Mouse (Mus musculus): ENCODE results near the gene Praf2. TPM values are rescaled to one million over a fixed set of nuclear protein-coding genes. Genes with fewer than 3 reads are reported as not detected.
A peak's percentile ranks its signal among the peaks of the same experiment; 100 is the strongest.
"Not testable (repeated sequence)": the region's sequence is repeated elsewhere in the genome, so short reads cannot be mapped to it uniquely, and the experiment has no call there.

The Praf2 gene
- total and polyA plus RNA-seq, 2 experiments from 2014 or later: 89.6 to 139 TPM

DNA sequence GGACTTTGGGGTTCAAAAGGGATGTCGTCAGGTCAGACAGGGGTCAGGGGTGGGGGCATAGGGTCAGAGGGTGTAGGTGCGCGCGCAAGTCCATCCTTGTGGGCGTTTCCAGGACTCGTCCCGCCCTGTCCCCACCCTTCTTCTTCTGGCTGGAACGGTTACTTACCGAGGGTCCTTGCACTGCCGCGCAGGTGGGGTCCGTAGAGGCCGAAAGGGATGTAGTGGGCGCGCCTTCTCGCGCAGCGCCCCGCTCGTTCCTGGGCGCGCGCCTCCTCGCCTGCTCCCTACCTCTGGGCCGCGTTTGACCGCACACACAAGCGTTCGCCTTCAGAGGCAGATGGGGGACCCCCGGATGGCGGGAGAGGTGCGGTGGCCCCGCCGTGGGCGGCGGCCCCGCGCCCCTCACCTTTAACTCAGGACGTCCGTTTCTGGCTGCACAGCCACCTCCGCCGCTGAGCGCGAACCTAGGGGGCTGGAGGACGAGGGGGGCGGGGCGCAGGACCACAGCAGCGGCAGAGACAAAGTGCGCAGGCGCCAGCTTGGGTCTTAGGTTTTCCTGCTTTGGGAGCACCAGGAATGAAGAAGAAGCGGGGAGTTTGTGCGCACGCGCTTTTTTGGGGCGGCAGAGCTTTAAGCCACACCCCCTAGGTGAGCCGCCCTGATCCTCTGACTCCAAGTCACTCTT, 22.3 kb downstream of the Praf2 start, which contains the start of gene Ccdc120:
Gene Ccdc120 (minus strand): TSS at position 474 of the 685 bp plus-strand sequence.
- Histone ChIP-seq H3K9ac (peak within 1 kb of the TSS; percentile 75), H3K4me3 (ENCODE audit: low read depth, low read length) (peak within 1 kb of the TSS; percentile 58), H3K9me3 (ENCODE audit: low read length) (no peaks in the 10 kb centered on the region), H3K27ac (ENCODE audit: low read depth, low read length) (peak within 1 kb of the TSS; percentile 57; the same call in 1 of the 2 replicates), H3K4me1 (ENCODE audit: insufficient read depth) (no peaks in the 10 kb centered on the region), H3K4me2 (ENCODE audit: low read depth) (peak within 1 kb of the TSS; percentile 53), H3K27me3 (ENCODE audit: insufficient read depth, low read length) (no peaks in the 10 kb centered on the region), H3K36me3 (ENCODE audit: insufficient read depth) (no peaks in the 10 kb centered on the region)
- TF ChIP-seq CTCF (IDR thresholded peaks at IDR 0.05; ENCODE audit: low read depth): no peak
- 25% methylated on average over 51 of the region's 56 CpGs for WGBS
- peak; percentile 91 for DNase-seq
- ATAC-seq: peak; percentile 93

DNA sequence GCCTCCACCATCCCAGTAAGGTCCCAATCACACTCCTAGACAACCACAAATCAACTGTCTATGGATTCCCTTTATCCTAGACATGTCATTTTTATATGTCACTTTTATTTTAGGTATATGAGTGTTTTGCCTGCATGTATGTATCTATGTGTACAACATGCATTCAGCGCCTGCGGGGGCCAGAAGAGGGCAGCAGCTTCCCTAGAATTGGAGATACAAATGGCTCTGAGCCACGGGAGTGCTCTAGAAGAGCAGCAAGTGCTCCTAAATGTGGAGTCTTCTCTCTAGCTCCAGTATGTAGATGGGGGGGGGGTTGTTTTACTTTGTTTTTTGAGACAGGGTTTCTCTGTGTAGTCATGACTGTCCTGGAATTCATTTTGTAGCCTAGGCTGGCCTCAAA, 25.4 kb downstream of the Praf2 start:
- not testable (repeated sequence) for ATAC-seq; H3K4me2 ChIP-seq (ENCODE audit: low read depth); H3K9ac ChIP-seq; H3K9me3 ChIP-seq (ENCODE audit: low read length); H3K27ac ChIP-seq (ENCODE audit: low read depth, low read length); H3K27me3 ChIP-seq (ENCODE audit: insufficient read depth, low read length); H3K4me1 ChIP-seq (ENCODE audit: insufficient read depth); H3K36me3 ChIP-seq (ENCODE audit: insufficient read depth); DNase-seq; H3K4me3 ChIP-seq (ENCODE audit: low read depth, low read length)
- WGBS: 29% methylated on average over 3 of the region's 3 CpGs
- peak; percentile 43; the same call in 1 of the 2 replicates for TF ChIP-seq CTCF (IDR thresholded peaks at IDR 0.05; ENCODE audit: low read depth)

DNA sequence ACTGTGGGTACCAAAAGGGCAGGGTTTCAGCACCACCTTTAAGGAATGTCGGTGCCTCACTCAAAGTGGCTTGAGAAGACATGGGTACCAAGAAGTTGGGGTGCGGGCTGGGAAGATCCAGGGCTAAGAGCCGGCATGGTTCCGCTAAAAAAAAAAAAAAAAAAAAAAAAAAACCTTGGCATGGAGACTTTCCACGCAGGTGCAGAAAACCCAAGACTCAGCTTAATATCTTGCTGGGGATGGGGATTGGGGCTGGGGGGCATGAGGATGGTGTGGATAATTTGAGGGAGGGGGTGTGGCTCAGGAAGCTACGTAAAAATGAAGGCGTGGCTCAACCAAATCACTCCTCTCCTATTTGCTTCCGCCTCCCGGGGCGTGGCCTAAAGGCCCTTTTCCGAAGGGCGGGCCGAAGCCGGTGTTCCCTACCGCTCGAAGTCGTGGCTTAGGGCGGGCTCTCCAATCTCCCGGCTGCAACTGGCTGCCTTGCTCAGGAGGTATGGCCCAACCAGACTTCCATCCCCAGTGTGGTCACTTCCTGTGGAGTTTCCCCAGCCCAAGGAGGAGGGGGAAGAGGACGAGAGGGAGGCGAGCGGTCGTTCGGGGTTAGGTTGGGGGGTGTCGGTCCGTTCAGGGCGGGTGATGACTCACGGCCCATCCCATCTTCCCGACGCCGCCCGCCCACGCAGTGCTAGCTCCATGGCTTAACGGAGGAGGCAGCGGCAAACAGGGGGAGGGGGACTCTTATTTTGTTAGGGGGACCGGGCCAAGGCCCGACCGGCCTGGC, 34.1 kb downstream of the Praf2 start, which contains the start of gene Tfe3:
Gene Tfe3 (plus strand): TSS at position 424 of the 784 bp plus-strand sequence.
- DNase-seq (peak; percentile 93), ATAC-seq (peak; percentile 97)
- no peak for TF ChIP-seq CTCF (IDR thresholded peaks at IDR 0.05; ENCODE audit: low read depth)
- peak within 1 kb of the TSS; percentile 53 for H3K4me3 ChIP-seq (ENCODE audit: low read depth, low read length)
- H3K9ac ChIP-seq: peak within 1 kb of the TSS; percentile 57
- H3K4me1 ChIP-seq (ENCODE audit: insufficient read depth): no peaks in the 10 kb centered on the region
- no peaks in the 10 kb centered on the region for H3K9me3 ChIP-seq (ENCODE audit: low read length)
- 37% methylated on average over 38 of the region's 38 CpGs for WGBS
- H3K27ac ChIP-seq (ENCODE audit: low read depth, low read length): no peak within 1 kb of the TSS
- no peaks in the 10 kb centered on the region for H3K27me3 ChIP-seq (ENCODE audit: insufficient read depth, low read length)
- H3K4me2 ChIP-seq (ENCODE audit: low read depth): peak within 1 kb of the TSS; percentile 59
- no peaks in the 10 kb centered on the region for H3K36me3 ChIP-seq (ENCODE audit: insufficient read depth)

DNA sequence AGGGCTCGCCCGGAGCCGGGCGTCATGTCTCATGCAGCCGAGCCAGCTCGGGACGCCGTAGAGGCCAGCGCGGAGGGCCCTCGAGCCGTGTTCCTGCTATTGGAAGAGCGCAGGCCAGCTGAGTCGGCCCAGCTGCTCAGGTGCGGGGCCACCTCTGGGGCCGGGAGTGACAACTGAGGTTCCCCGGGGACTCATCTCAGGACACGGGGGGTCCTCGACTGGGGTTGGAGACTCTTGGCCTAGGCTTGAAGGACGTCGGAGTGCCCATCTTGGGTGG, 34.6 kb downstream of the Praf2 start:
- DNase-seq: no peak
- H3K9me3 ChIP-seq (ENCODE audit: low read length): no peaks in the 10 kb centered on the region
- H3K27ac ChIP-seq (ENCODE audit: low read depth, low read length): no peak overlapping the region
- H3K36me3 ChIP-seq (ENCODE audit: insufficient read depth): no peaks in the 10 kb centered on the region
- H3K27me3 ChIP-seq (ENCODE audit: insufficient read depth, low read length): no peaks in the 10 kb centered on the region
- H3K4me2 ChIP-seq (ENCODE audit: low read depth): peak overlapping the region; percentile 59
- WGBS: 31% methylated on average over 21 of the region's 21 CpGs
- no peak for ATAC-seq
- peak overlapping the region; percentile 57 for H3K9ac ChIP-seq
- peak overlapping the region; percentile 53 for H3K4me3 ChIP-seq (ENCODE audit: low read depth, low read length)
- TF ChIP-seq CTCF (IDR thresholded peaks at IDR 0.05; ENCODE audit: low read depth): no peak
- no peaks in the 10 kb centered on the region for H3K4me1 ChIP-seq (ENCODE audit: insufficient read depth)

DNA sequence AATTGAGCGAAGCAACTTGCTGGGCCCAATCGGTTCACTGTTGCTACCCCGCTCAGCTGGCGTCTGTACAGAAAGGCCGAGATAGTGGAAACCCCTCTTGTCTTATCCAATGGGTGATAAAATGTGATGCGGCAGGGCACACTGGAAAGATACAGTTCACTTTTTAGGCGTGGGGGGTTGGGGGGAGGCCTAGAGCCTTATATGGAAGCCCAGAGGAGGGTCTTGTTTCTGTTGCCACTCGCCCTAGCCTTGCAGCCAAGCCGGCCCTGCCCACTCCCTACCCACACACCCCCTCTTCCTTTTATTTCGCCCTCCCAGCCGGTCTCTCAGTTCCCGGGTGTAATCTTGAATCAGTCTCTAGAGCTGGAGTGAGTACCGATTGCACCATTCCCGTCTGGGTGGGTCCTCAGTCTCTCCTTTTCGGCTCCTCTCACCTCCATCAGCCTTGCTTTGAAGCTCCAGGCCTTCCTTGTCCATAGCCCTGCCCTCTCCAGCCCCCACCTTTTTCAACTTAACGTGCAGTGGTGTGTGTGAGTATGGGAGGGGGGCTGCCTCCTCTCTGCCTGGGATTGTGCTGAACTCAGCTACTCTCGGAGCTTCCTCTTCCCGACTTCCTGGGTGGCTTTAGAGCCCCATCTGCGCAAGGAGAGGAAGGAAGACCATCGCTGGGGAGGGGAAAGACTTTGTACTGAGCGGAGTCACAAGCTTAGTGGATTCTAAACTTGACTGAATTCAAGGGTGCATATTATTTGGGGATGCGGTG, 35.6 kb downstream of the Praf2 start:
- TF ChIP-seq CTCF (IDR thresholded peaks at IDR 0.05; ENCODE audit: low read depth): no peak
- Histone ChIP-seq H3K4me3 (ENCODE audit: low read depth, low read length) (peak overlapping the region; percentile 53), H3K4me1 (ENCODE audit: insufficient read depth) (no peaks in the 10 kb centered on the region), H3K27ac (ENCODE audit: low read depth, low read length) (no peak overlapping the region), H3K27me3 (ENCODE audit: insufficient read depth, low read length) (no peaks in the 10 kb centered on the region), H3K9ac (no peak overlapping the region), H3K9me3 (ENCODE audit: low read length) (no peaks in the 10 kb centered on the region), H3K4me2 (ENCODE audit: low read depth) (peak overlapping the region; percentile 59), H3K36me3 (ENCODE audit: insufficient read depth) (no peaks in the 10 kb centered on the region)
- WGBS: 24% methylated on average over 22 of the region's 22 CpGs
- DNase-seq (no peak), ATAC-seq (no peak)

DNA sequence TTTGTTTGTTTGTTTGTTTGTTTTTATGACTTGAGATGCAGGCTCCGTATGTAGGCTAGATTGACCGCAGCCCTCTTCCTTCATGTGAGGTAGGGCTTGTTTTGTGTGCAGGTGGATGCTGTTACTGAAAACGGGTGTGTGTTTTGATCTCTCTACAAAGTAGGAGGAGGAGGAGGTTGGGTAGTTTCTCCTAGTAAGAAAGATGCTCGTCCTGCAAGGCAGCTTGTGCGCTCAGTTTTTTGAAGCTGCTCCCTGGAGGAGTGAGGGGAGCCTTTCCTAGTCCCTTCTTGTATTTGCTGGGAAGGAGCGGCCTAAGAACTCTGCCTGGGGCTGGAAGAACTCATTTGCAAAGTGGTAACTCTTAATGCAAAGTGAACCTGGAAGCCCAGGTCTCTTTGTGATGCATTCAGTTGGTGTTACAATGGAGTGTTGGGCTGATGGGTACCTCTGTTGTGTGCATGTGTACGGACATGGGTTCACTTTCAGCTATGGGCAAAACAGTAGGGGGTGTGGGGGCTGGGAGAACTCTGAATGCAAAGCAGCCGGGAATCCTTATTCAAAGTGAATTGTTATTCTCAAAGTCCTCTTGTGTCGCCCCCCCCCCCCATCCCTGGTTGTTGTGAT, 36.5 kb downstream of the Praf2 start:
- DNase-seq (no peak), ATAC-seq (no peak)
- no peaks in the 10 kb centered on the region for H3K27me3 ChIP-seq (ENCODE audit: insufficient read depth, low read length)
- WGBS: 21% methylated on average over 9 of the region's 9 CpGs
- TF ChIP-seq CTCF (IDR thresholded peaks at IDR 0.05; ENCODE audit: low read depth): no peak
- H3K27ac ChIP-seq (ENCODE audit: low read depth, low read length): no peak overlapping the region
- no peaks in the 10 kb centered on the region for H3K4me1 ChIP-seq (ENCODE audit: insufficient read depth)
- no peaks in the 10 kb centered on the region for H3K9me3 ChIP-seq (ENCODE audit: low read length)
- H3K4me2 ChIP-seq (ENCODE audit: low read depth): peak overlapping the region; percentile 59
- peak overlapping the region; percentile 30 for H3K4me3 ChIP-seq (ENCODE audit: low read depth, low read length)
- H3K36me3 ChIP-seq (ENCODE audit: insufficient read depth): peaks cover 3% of the 10 kb centered on the region; the same call in 1 of the 2 replicates
- H3K9ac ChIP-seq: no peak overlapping the region
